Mouse (Mus musculus) cerebellum, adult 2 months (tissue): ENCODE data around the gene Zfp202. TPM values are rescaled to one million over a fixed set of nuclear protein-coding genes. Genes with fewer than 3 reads are reported as not detected.

Experiments
- DNase-seq, 2 experiments: peaks; one replicate each; pipeline ENCODE4 v3.0.0; 2021
- H3K27ac ChIP-seq: fragments of 200-500 bp; 2 replicates; pipeline ENCODE4 v1.5.1; 2012; ENCODE audit warnings: low read length, control low read depth, inconsistent platforms; ENCODE audit not compliant: insufficient read depth
- H3K27me3 ChIP-seq: fragments of 200-500 bp; 2 replicates; pipeline ENCODE4 v1.6.1; 2012; ENCODE audit warnings: inconsistent platforms, mild to moderate bottlenecking, low read length, moderate library complexity; ENCODE audit not compliant: control insufficient read depth, insufficient read depth
- H3K4me1 ChIP-seq: fragments of 200-500 bp; 2 replicates; pipeline ENCODE4 v1.6.1; 2011; ENCODE audit warnings: low read length; ENCODE audit not compliant: control insufficient read depth, insufficient read depth
- H3K4me3 ChIP-seq: fragments of 200-500 bp; replicated peaks from 2 replicates; pipeline ENCODE3; 2011; ENCODE audit warnings: mild to moderate bottlenecking, low read depth, low read length, control low read depth; ENCODE audit not compliant: insufficient read depth
- CTCF ChIP-seq: fragments of 200-500 bp; IDR thresholded peaks from 2 replicates; pipeline ENCODE4 v1.5.1; 2011; ENCODE audit warnings: low read depth, mild to moderate bottlenecking, control low read depth, low read length, moderate library complexity, borderline replicate concordance; ENCODE audit not compliant: insufficient read depth
- POLR2A ChIP-seq: fragments of 200-500 bp; IDR thresholded peaks from 2 replicates; pipeline ENCODE4 v1.6.1; 2011; ENCODE audit warnings: low read length, control low read depth, borderline replicate concordance; ENCODE audit not compliant: insufficient read depth
- WGBS: fragments of 180-500 bp; shearing (Covaris S2); methylation state at CpG from one replicate; pipeline ENCODE4 v1.1.7; 2018; 5-methylcytosine and 5-hydroxymethylcytosine counted together
- polyA plus RNA-seq: library from polyadenylated mRNA; depleted of rRNA; stranded (reverse); fragments of >200 nt; gene quantifications from 2 replicates; pipeline ENCODE4 v1.2.3, GENCODE M21; 2012

The Zfp202 gene
- polyA plus RNA-seq, 1 experiment: 2.8 TPM

- no peak overlapping the region for H3K4me3 ChIP-seq
- no peak for TF ChIP-seq POLR2A
- TF ChIP-seq CTCF: no peak
- H3K4me1 ChIP-seq: no peaks in the 10 kb centered on the region
- DNase-seq: no peak
- WGBS: 83% methylated on average over 3 of the region's 3 CpGs
- no peak overlapping the region for H3K27ac ChIP-seq
- no peaks in the 10 kb centered on the region; the same call in 1 of the 2 replicates for H3K27me3 ChIP-seq
Measured at GRCm38 (mm10) chr9:40231019-40231418, 38.9 kb downstream of the Zfp202 start.

DNA sequence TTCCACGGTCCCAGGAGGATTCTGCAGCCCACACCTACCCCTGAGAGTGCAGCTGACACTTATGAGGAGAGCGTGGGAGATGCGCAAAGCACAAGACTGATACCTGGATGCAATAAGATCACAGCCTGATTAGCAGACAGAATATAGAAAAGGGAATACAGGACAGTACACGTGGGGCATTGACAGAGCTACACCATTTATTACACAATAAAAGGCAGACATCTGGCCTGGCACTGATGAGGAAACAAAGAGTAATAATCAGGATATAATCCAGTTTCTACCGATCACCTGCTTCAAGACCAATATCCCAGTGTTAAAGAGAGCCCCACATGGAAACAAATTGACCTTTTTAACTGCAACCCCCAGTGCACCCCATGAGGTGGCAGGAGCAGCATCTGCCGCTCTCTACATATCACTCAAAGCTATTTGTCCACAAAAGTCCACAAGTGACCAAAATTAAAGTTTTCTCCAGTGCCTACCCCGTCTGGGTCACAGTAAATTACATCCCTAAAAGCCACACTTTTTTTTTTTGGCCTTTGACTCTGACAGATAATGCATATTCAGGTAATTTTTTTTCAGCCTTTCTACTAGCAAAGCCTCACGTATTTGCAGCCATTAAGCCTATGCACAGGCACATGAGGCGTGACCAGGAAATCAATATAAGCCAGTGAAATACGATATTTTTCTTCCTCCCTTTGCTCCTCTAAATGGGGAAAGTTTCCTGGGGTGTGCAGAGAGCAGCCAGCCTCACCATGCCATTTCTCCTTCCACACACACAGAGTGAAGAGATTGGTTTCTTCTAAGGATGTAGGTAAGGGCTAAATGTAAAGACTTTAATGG is 42.3 kb downstream of the Zfp202 start:
- WGBS: 71% methylated on average over 10 of the region's 10 CpGs
- no peak for DNase-seq
- H3K27me3 ChIP-seq: no peaks in the 10 kb centered on the region; the same call in 1 of the 2 replicates
- H3K4me3 ChIP-seq: no peak overlapping the region
- H3K4me1 ChIP-seq: no peaks in the 10 kb centered on the region
- TF ChIP-seq CTCF (no peak), POLR2A (no peak)
- no peak overlapping the region for H3K27ac ChIP-seq

- Histone ChIP-seq H3K4me1 (no peaks in the 10 kb centered on the region), H3K4me3 (no peak overlapping the region), H3K27me3 (no peaks in the 10 kb centered on the region; the same call in 1 of the 2 replicates), H3K27ac (no peak overlapping the region)
- no peak for DNase-seq
- WGBS: 97% methylated on average over 7 of the region's 7 CpGs
- TF ChIP-seq CTCF (no peak), POLR2A (no peak)
Measured at GRCm38 (mm10) chr9:40235220-40235619, 43.1 kb downstream of the Zfp202 start.

GRCm38 (mm10) chr9:40239749-40240148 is 47.6 kb downstream of the Zfp202 start:
- Histone ChIP-seq H3K27me3 (no peaks in the 10 kb centered on the region), H3K4me1 (peaks cover 5% of the 10 kb centered on the region; the same call in 1 of the 2 replicates), H3K27ac (no peak overlapping the region), H3K4me3 (no peak overlapping the region)
- TF ChIP-seq POLR2A (no peak), CTCF (no peak)
- 60% methylated on average over 4 of the region's 4 CpGs for WGBS
- DNase-seq: no peak

- 60% methylated on average over 5 of the region's 5 CpGs for WGBS
- Histone ChIP-seq H3K4me1 (peaks cover 5% of the 10 kb centered on the region; the same call in 1 of the 2 replicates), H3K4me3 (no peak overlapping the region), H3K27me3 (no peaks in the 10 kb centered on the region), H3K27ac (no peak overlapping the region)
- TF ChIP-seq CTCF (no peak), POLR2A (no peak)
- DNase-seq: no peak
Measured at GRCm38 (mm10) chr9:40240311-40240710, 48.2 kb downstream of the Zfp202 start.

GRCm38 (mm10) chr9:40241223-40241801 is 49.2 kb downstream of the Zfp202 start:
- peak overlapping the region; percentile 55 for H3K4me3 ChIP-seq
- peak; percentile 30 to 34 for DNase-seq
- peaks cover 5% of the 10 kb centered on the region for H3K4me1 ChIP-seq
- no peak overlapping the region for H3K27ac ChIP-seq
- WGBS: 12% methylated on average over 15 of the region's 15 CpGs
- H3K27me3 ChIP-seq: no peaks in the 10 kb centered on the region
- TF ChIP-seq CTCF (no peak), POLR2A (no peak)

DNA sequence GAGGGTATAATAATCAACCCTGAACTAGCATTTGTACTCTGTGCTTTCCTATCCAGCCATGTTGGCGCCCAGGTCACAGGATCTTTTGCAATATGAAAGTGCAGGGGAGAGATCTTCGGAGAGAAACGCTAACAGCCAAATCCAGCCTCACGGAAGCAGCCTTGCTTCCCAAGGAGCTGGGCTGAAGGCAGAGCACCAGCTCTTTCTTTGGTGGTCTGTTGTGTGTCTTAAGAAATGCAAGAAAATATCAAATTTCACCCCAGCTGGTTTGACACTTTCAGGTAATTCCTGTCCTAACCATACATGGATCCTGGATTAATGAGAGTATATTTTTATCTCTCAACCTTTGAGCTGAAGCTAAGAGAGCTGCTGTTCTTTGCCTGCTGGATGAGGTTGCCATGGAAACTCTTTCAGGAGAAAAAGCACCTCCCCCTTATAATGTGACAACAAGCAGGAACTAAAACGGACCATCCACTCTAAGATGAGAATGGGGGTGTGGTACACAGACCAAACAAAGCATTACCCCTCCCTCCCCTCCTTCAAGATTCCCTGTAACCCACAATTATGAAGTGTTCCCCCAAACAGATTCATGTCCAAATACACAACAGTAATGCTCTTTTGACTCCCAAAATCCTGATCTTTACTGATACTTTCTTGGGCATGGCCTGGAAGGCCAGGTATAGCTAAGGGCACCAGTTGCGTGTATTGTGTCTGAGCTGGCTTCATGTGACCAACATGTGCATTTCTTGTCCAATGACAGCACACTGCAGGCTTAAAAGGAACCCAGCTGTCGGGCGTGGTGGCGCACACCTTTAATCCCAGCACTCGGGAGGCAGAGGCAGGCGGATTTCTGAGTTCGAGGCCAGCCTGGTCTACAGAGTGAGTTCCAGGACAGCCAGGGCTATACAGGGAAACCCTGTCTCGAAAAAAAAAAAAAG is 50.1 kb downstream of the Zfp202 start:
- 61% methylated on average over 13 of the region's 13 CpGs for WGBS
- Histone ChIP-seq H3K4me3 (peak overlapping the region; percentile 55), H3K27me3 (no peaks in the 10 kb centered on the region), H3K27ac (no peak overlapping the region), H3K4me1 (peaks cover 5% of the 10 kb centered on the region)
- TF ChIP-seq POLR2A (no peak), CTCF (no peak)
- peak in 1 of 2 experiments; percentile 20 for DNase-seq
